Mouse (Mus musculus) cerebellum, adult 11 months (tissue): ENCODE results near the gene Bmp7.

ENCODE experiments used
- DNase-seq: peaks from one replicate; pipeline ENCODE4 v3.0.0; 2022

The Bmp7 gene

DNA sequence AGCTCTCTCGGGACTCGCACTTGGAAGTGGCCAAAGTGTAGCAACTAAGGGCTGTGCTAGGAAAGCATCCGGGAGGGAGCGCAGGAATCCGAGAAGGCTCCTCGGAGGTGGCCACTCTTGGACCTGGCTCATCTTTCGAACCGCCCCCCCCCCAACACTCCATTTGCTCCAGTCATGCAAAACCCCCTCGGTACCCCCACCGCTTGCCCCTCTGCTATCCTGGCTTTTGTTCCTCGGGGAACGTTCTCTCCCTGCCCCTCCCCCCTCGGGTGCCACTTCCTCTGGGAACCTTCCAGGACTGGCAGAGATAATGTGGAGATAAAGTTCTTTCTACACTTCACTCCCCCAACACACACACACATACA lies 660 bp upstream of the Bmp7 start:
- DNase-seq, result no peak

DNA sequence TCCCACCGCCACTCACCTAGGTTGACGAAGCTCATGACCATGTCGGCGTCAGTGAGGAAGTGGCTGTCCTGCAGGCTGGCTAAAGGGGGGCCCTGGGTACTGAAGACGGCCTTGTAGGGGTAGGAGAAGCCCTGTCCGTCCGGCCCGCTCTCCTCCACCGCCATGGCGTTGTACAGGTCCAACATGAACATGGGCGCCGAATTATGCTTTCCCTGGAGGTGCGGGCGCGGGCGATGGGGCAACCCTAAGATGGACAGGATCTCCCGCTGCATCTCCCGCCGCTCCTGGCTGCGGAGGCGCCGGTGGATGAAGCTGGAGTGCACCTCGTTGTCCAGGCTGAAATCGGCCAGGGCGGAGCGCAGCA lies 500 bp downstream of the Bmp7 start:
- DNase-seq, result no peak

DNA sequence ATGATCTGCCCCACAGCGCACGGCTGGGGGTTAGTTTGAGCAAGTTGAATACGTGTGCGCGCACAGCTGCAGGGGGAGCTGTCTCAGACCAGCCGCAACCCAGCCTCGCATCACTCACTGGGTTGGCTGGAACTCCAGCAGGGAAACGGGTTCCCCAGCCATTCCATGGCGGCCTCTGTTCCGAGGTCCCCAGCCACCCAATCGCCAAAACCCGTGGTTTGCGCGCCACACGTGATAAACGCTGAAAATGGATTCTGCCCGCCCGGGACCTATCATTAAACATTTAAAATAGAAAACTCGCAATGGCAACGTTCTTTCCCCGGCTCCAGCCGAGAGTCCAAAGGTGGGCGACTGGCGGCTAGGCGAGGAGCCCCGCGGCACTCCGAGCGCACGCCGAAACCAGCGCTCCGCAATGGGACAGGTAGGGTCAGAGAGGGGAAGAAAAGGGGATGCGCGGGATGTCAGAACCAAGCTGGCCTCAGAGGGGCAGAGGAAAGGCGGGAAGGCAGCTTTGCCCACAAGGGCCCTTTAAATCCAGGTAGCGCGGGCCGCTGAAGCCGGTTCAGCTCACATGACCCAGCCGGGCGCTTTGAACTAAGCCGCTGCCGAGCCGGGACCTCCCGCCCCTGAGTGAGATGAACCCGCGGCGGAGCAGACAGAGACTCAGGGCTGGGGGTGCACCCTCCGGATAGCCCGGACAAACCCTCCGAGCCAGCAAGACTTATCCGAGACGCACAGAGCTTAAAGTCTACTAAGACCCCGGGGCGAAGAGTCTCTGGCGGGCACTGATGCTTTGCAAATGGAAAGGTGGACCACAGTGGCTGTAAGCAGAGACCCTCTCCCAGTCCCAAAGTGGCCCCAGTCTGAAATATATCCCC lies 1.1 kb downstream of the Bmp7 start:
- no peak for DNase-seq

DNA sequence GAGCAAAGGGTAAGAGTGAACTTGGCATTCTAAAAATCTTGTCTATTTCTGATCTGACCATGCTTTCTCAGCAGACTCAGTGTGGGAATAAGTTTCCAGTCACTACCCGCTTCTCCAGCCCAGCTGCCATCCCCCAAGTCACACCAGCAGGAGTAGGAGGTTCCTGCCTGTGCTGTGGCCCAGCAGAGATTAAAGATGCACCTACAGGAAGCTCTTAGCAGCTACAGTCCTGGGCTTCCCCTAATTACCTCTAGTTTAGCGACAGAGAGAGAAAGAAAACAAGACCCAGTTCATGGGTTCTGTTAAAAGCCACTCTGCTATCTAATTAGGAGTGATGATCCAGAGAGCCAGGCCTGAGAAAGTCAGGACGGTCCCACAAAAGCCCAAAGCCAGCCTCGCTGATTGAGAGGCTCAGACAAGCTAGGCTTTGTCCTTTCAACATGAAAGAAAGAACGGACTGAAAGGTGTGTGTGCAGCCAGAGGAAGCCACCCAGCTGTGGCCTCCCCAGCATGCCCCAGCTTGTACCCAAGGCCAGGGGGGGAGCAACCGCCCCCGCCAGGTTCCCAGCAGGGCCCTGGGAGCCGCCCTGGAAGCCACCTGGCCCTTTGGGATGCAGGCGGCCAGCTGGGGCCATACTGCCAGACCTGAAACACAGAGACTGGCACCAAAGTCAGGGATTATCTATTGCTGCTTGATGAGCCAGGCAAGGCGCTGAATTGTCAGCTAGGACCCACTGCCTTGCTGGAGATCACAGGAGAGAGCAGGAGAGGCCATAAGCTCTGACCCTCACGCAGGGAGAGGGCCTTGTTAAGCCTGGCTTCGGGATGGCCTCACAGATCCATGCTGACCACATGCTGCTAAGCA lies 2.6 kb downstream of the Bmp7 start:
- no peak for DNase-seq

DNA sequence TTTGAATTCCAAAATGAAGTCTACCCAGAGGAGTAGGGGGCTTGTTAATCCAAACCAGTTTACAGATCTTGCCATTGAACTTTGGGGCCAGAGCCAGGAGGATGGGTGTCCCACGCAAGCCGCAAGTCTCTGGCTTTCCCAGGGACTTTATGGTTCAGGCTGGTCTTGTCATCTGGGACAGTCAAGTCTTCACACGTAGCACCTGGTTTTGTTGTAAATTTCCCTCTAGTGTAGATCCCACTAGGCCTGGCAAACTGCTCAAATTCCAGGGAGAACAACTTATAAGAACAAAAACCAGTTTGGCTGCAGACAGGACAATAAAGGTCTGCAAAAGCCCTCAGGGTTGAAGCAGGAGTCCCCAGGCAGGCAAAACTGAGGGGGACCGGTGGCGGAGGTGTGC lies 3.3 kb downstream of the Bmp7 start:
- DNase-seq, result no peak

DNA sequence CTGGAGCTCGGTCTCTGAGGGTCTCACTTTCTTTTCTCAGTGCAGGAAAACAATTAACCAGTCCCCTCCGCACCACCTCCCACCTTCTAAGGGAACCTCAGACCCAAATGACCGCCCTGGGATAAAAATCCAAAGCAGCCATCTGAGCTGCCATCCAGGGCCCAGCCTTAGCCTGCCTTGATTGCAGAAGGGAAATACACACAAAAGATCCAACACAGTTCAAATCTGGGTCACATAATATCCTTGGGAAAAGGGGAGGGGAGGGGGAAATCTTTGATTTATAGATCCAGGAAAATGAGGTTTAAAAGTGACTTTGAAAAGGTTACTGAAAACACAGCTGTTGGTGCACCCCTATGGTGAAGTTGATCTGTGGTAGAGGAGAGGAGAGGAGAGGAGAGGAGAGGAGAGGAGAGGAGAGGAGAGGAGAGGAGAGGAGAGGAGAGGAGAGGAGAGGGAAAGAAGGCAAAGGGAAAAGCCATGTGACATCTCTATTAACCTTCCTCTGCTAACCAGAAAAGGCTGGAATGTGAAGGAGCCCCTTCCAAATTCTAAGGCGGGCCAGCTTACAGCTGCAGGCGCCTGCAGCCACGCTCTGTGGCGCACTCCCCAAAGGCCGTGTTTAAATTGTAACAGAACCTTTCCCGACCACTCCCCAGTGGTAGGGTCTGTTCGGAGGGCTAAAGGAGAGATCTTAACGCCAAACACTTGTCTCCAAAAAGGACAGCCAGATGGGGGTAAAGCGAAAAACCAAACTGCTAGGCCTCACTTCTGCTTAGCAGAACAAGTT lies 4.2 kb downstream of the Bmp7 start:
- DNase-seq, result no peak

DNA sequence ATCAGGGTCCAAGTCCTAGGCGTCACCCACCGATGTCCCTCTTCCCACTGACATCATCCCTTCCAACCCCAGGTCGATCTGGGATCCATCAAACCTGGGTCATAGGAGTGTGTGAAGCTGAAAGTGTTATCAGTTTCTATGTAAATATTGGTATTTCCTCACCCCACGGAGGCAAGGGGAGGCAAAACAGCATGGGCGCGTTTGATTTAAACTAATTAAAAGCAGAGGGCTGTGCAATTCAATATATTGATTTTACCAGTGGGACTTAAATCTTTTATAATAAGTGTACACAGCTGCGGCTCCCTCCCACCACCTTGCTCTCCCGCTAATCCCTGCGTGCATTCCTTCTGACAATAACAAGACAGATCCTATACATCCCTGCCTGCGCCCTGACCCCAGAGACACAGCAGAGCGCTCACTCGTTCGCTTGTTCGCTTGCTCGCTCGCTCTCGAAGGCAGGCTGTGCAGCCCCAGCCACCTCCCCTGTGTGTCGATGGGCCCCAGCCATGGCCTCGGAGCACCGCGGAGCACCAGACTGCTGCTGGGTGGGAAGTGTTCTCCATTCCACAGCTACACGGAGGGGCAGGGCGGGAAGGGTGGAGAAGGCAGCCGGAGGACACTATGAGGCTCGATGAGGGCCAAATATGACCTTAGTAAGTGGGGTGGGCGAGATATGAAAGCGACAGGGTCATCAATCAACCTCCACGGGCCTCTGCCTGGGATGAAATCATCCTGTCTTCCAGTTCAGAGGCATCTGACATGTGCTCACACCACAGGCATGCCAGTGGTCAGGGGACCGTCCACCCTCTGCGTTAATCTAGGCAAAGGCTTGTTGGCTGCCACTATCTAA lies 5.0 kb downstream of the Bmp7 start:
- no peak for DNase-seq

- DNase-seq, result no peak
Measured at GRCm38 (mm10) chr2:172934420-172934788, 5.7 kb downstream of the Bmp7 start.

- DNase-seq, result no peak
Measured at GRCm38 (mm10) chr2:172933631-172934419, 6.3 kb downstream of the Bmp7 start.

DNA sequence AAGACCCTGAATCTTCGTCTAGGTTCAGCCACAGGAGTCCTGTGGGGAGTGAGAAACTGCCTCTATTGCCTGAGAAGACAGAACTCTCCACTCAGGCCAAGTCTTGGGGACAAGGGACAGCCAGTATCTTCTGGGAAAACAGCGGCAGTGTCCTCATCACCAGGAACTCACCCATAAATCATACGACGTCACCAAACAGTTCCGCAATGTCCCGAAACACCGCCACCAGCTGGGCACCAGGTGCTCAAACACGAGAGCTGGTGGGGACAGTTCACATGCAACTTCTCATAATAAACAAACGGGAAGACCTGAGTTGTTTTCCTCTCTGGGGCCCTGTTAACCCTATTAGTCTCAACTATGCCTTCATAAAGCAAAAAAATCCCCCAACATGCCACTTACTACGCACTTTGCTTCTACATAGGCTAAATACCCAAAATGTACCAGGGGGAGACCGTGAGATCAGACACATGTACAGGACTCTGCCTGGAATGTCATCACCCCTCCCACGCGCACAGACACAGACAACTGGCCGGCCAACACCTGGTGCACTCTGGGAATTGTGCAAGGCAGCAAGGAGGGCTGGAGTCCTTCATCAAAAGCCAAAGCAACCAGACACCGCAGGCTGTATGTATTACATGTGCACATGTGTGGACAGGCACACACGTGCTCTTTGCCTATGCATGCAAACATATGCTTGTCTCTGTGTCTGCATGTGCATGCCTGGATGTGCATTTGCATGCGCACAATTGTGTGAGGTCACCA lies 8.8 kb downstream of the Bmp7 start:
- DNase-seq, result no peak

DNA sequence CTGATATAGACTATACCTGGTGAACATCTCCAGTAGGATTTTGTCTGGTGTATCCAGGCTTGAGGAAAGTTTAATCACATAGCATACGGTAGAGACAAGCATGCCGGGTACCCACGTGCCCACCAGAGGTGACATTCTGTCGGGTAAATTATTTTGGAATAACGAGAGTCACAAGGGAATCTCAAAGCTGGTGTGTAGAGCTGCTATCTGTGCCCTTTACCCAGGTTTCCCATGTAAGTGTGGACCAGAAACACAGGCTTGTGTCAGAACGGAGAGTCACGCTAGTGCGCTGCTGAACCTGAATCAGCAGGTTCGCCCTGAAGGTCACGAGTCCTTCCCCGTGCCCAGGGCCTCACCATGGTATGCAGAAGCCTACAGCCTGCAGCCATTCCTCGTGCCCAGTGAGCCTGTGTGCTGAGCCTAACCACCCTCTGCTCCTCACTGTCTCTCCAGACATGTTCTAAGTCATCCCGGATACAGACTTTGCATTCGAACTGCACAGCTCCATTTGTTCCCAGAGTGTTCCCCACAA lies 10.2 kb downstream of the Bmp7 start:
- no peak for DNase-seq

DNA sequence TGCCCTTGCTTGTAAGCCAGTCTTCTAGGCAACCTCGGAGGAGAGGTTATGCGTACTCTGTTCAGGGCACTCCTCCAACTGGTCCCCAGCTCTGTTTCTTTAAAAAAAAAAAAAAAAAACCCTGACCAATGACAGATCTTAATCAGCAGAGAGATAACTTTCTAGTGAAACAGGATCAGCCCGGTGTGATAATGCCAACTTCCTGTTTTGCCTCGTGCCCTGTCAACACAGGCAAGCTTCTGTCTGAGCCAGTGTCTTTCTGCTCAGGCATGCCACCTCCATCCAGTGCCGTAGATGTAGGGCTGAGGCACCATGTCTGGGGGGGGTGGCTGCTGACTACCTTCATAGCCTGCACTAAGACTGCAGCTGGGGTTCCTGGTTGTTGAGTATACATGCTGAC lies 12.5 kb downstream of the Bmp7 start:
- no peak for DNase-seq

DNA sequence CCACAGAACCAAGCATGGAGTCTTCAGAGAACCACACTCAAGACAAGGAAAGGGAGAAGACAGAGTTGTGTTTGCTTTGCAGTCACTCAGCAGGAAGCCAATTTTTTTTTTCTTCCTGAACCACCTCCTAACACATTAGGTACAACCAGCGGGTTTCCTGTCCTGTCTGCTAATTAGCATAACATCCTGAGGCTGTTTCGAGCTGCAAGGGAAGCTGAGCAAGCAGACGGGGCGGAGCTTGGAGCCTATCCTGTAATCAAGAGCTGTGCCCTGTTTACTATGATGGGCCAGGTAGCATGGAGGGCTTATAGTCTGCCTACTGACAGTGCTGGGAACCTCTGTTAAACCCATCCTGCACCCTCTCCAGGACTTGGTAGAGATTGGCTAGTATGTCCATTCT lies 13.8 kb downstream of the Bmp7 start:
- DNase-seq, result no peak

DNA sequence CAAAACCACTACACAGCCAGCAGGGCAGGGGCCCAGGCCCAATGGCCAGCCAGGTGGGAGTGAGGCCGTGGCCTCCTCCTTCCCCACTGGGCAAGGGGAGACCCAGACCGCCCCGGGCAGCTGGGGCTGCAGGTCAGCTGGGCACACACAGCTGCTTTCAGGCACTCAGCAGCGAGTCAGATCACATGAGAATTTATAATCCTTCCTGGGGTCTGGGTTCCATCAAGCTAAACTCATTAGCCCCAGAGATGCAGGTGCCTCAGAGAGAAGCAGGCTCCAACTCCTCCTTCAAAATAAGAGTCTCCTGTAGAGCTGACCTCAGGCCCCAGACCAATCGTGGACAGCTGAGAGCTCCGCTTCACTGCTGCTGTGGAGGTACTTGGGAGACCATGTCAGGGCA lies 15.2 kb downstream of the Bmp7 start:
- no peak for DNase-seq

DNA sequence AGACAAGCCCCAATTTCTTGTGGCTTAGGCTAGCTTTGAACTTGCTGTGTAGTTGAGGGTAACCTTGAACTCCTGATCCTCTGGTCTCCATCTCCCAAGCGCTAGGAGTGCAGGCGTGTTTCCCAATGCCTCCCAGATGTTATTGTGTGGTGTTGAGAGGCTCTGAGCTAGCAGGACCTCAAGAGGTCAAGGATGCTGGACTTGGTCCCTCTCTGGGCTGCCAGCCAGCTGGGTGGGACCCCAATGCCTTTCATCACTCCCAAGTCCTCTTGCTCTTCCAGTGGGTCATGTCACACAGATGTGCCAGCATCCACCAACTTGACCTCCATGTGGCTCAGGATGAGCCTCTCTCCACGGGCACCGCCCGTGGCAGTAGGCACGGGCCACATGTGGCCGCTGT lies 16.9 kb downstream of the Bmp7 start:
- no peak for DNase-seq

GRCm38 (mm10) chr2:172922597-172922996 lies 17.5 kb downstream of the Bmp7 start:
- no peak for DNase-seq

DNA sequence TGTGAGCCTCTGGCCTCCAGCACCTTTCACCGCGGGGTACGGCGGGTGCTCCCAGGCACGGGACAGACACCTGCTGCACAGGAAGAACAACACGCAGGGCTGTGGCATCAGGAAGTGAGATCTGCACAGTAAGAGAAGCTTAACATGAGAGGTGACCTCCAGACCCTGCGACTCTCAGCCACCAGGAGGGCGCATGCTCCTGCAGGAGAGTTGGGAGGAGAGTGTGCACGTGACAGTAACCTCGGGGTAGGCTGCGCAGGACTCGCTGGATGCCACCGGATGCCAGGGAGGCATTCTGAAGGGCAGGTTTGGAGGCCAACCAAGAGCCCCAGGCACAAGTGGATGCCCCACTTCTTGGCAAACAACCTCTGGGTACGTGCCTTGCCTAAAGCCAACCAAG lies 26.1 kb downstream of the Bmp7 start:
- DNase-seq, result no peak

DNA sequence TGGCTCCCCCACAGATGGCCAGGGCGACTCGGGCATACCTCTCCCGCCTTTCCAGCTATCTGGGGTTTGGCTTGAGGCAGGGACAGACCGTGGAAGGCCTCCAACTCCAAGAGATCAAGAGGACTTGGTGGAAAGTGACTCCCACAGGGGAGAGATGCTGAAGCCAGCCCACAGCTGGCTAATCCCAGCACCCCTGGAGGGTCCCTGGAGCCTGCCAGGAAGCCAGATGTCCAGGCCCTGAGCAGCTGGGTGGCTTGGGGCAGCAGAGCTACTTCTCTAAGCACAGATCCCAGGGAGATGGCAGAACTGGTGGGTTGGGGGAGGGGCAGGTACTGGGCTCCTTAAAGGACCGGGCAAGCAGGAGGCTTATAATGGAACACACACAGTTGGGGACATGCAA lies 28.4 kb downstream of the Bmp7 start:
- DNase-seq, result no peak

GRCm38 (mm10) chr2:172911157-172911556 lies 29.0 kb downstream of the Bmp7 start:
- DNase-seq, result no peak

GRCm38 (mm10) chr2:172909463-172909862 lies 30.7 kb downstream of the Bmp7 start:
- no peak for DNase-seq

GRCm38 (mm10) chr2:172906146-172906545 lies 34.0 kb downstream of the Bmp7 start:
- DNase-seq, result no peak
